Mouse (Mus musculus): Measurements from ENCODE around the gene Qpctl.

Gene Qpctl

GRCm38 (mm10) chr7:19121686-19122085, 27.4 kb downstream of the Qpctl start:
- no peak for DNase-seq (ENCODE audit: low read depth, low spot score)

- DNase-seq (ENCODE audit: low read depth, low spot score) = peak; percentile 86
These were observed 29.3 kb downstream of the Qpctl start, which contains the start of gene Fbxo46 for GRCm38 (mm10) chr7:19119631-19120429. Gene Fbxo46 (plus strand): TSS chr7:19119859.

GRCm38 (mm10) chr7:19119083-19119482, 30.0 kb downstream of the Qpctl start:
- DNase-seq (ENCODE audit: low read depth, low spot score) = no peak

GRCm38 (mm10) chr7:19118028-19118771, 30.9 kb downstream of the Qpctl start, which contains the start of gene Gm4969:
Gene Gm4969 (minus strand): TSS chr7:19118368.
- peak; percentile 87 for DNase-seq (ENCODE audit: low read depth, low spot score)

GRCm38 (mm10) chr7:19109565-19109964, 39.5 kb downstream of the Qpctl start:
- DNase-seq (ENCODE audit: low read depth, low spot score) = no peak

- DNase-seq (ENCODE audit: low read depth, low spot score) = no peak
These were observed 41.7 kb downstream of the Qpctl start for GRCm38 (mm10) chr7:19107436-19107835.

GRCm38 (mm10) chr7:19104486-19104885, 44.6 kb downstream of the Qpctl start:
- no peak for DNase-seq (ENCODE audit: low read depth, low spot score)

GRCm38 (mm10) chr7:19103741-19104140, 45.4 kb downstream of the Qpctl start:
- no peak for DNase-seq (ENCODE audit: low read depth, low spot score)

GRCm38 (mm10) chr7:19100290-19100689, 48.8 kb downstream of the Qpctl start:
- no peak for DNase-seq (ENCODE audit: low read depth, low spot score)

- no peak for DNase-seq (ENCODE audit: low read depth, low spot score)
These were observed 50.3 kb downstream of the Qpctl start for GRCm38 (mm10) chr7:19098811-19099210.

- no peak for DNase-seq (ENCODE audit: low read depth, low spot score)
These were observed 51.2 kb downstream of the Qpctl start for GRCm38 (mm10) chr7:19097863-19098262.

- no peak for DNase-seq (ENCODE audit: low read depth, low spot score)
These were observed 51.9 kb downstream of the Qpctl start for GRCm38 (mm10) chr7:19097217-19097616.

GRCm38 (mm10) chr7:19096421-19096976, 52.6 kb downstream of the Qpctl start:
- DNase-seq (ENCODE audit: low read depth, low spot score) = no peak

GRCm38 (mm10) chr7:19095751-19096110, 53.4 kb downstream of the Qpctl start:
- DNase-seq (ENCODE audit: low read depth, low spot score) = no peak

- no peak for DNase-seq (ENCODE audit: low read depth, low spot score)
These were observed 54.0 kb downstream of the Qpctl start for GRCm38 (mm10) chr7:19094826-19095750.

- no peak for DNase-seq (ENCODE audit: low read depth, low spot score)
These were observed 54.6 kb downstream of the Qpctl start, which contains the start of gene Six5 for GRCm38 (mm10) chr7:19094471-19094825. Gene Six5 (plus strand): TSS chr7:19094594.

GRCm38 (mm10) chr7:19093537-19094385, 55.3 kb downstream of the Qpctl start:
- peak; percentile 92 for DNase-seq (ENCODE audit: low read depth, low spot score)

- no peak for DNase-seq (ENCODE audit: low read depth, low spot score)
These were observed 55.9 kb downstream of the Qpctl start for GRCm38 (mm10) chr7:19093174-19093521.

- no peak for DNase-seq (ENCODE audit: low read depth, low spot score)
These were observed 56.5 kb downstream of the Qpctl start for GRCm38 (mm10) chr7:19092381-19093173.

- DNase-seq (ENCODE audit: low read depth, low spot score) = no peak
These were observed 57.2 kb downstream of the Qpctl start for GRCm38 (mm10) chr7:19091913-19092312.

All from WW6 (cell line).